Mouse (Mus musculus) kidney, embryonic 14.5 days (tissue): ENCODE measurements around the gene Spaca9. TPM values are rescaled to one million over a fixed set of nuclear protein-coding genes. Genes with fewer than 3 reads are reported as not detected.

Source experiments
- ATAC-seq: fragments of 200-750 bp; cut with Nextera tagmentation; 2 replicates; pipeline ENCODE4 v1.8.0; 2017; ENCODE audit warnings: moderate number of reproducible peaks, mild to moderate bottlenecking, moderate TSS enrichment, moderate library complexity; ENCODE audit not compliant: low FRiP score, low TSS enrichment
- H3K27ac ChIP-seq: fragments of 300-500 bp; sonication (generic); 2 replicates; pipeline ENCODE4 v1.5.1; 2014; ENCODE audit warnings: low read depth, mild to moderate bottlenecking, low read length, moderate library complexity, mixed read lengths
- H3K27me3 ChIP-seq: fragments of 300-500 bp; sonication (generic); 2 replicates; pipeline ENCODE4 v1.6.1; 2014; ENCODE audit warnings: mild to moderate bottlenecking, low read length; ENCODE audit not compliant: control insufficient read depth, insufficient read depth
- H3K36me3 ChIP-seq: fragments of 300-500 bp; sonication (generic); 2 replicates; pipeline ENCODE4 v1.6.1; 2014; ENCODE audit warnings: low read length, mixed read lengths; ENCODE audit not compliant: control insufficient read depth, insufficient read depth
- H3K4me1 ChIP-seq: fragments of 300-500 bp; sonication (generic); 2 replicates; pipeline ENCODE4 v1.6.1; 2014; ENCODE audit warnings: low read length, mixed read lengths; ENCODE audit not compliant: control insufficient read depth, insufficient read depth
- H3K4me2 ChIP-seq: fragments of 300-500 bp; sonication (generic); replicated peaks from 2 replicates; pipeline ENCODE4 v1.6.1; 2014; ENCODE audit warnings: low read depth, mild to moderate bottlenecking, low read length
- H3K4me3 ChIP-seq: fragments of 300-500 bp; sonication (generic); 2 replicates; pipeline ENCODE4 v1.5.1; 2014; ENCODE audit warnings: mild to moderate bottlenecking, low read length
- H3K9ac ChIP-seq: fragments of 300-500 bp; sonication (generic); 2 replicates; pipeline ENCODE4 v1.6.1; 2014; ENCODE audit warnings: low read depth, mild to moderate bottlenecking, low read length, moderate library complexity
- H3K9me3 ChIP-seq: fragments of 300-500 bp; sonication (generic); 2 replicates; pipeline ENCODE4 v1.6.1; 2016; ENCODE audit warnings: low read length; ENCODE audit not compliant: control insufficient read depth
- WGBS: fragments of 180-500 bp; shearing (Covaris S2); extraction: QIAGEN DNeasy Blood & Tissue Kit; methylation state at CpG from one replicate; pipeline ENCODE4 v1.1.7; 2014; 5-methylcytosine and 5-hydroxymethylcytosine counted together
- polyA plus RNA-seq: library from polyadenylated mRNA; unstranded; fragments of >200 nt; fragmentation: Nextera tagmentation; extraction: Ambion mirVana; gene quantifications from 2 replicates; pipeline ENCODE4 v1.2.1, GENCODE M21; 2014

The Spaca9 gene
- polyA plus RNA-seq, 1 experiment from 2014 or later, result 4.9 TPM

DNA sequence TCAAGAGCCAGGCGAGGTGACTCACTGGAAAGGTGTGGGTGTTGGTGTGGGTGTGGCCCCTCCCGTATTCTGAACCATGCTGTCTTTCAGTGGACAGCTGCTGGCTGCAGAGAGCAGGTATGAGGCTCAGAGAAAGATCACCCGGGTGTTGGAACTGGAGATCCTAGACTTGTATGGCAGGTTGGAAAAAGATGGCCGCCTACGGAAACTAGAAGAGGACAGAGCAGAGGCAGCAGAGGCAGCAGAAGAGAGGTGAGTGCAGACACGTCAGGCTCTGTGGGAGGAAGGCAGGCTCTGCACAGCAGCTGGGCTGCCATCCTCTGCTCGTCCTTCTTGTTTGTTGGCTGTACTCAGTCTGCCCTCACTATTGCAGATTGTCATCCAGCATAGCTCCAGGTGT, 13.6 kb downstream of the Spaca9 start:
- Histone ChIP-seq H3K27ac (no peak overlapping the region), H3K4me2 (no peak overlapping the region), H3K36me3 (peaks cover 65% of the 10 kb centered on the region), H3K4me3 (no peak overlapping the region), H3K9me3 (no peaks in the 10 kb centered on the region), H3K27me3 (no peaks in the 10 kb centered on the region), H3K9ac (no peak overlapping the region), H3K4me1 (no peaks in the 10 kb centered on the region)
- no peak for ATAC-seq
- WGBS, result 80% methylated on average over 7 of the region's 7 CpGs

DNA sequence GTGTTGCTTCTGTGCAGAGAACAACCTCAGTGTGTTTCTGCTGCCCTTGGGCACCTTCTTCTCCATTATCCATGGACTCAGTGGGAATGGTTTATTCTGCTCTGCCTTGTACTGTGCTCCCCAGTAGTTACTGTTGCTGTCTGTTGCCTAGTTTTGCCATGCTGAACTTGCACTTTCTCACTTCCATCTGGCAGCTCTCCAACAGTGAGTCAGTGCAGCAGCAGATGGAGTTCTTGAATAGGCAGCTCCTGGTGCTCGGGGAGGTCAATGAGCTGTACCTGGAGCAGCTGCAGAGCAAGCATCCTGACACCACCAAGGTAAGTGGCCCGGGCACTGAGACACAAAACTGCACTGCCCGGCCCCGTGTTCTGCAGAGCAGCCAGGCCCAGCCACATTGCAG, 17.8 kb downstream of the Spaca9 start:
- H3K9ac ChIP-seq, result no peak overlapping the region
- H3K27ac ChIP-seq, result no peak overlapping the region
- H3K4me3 ChIP-seq, result no peak overlapping the region
- H3K4me2 ChIP-seq, result no peak overlapping the region
- H3K4me1 ChIP-seq, result no peaks in the 10 kb centered on the region
- H3K9me3 ChIP-seq, result no peaks in the 10 kb centered on the region
- peaks cover 80% of the 10 kb centered on the region for H3K36me3 ChIP-seq
- WGBS, result 90% methylated on average over 4 of the region's 4 CpGs
- no peaks in the 10 kb centered on the region for H3K27me3 ChIP-seq
- no peak for ATAC-seq

DNA sequence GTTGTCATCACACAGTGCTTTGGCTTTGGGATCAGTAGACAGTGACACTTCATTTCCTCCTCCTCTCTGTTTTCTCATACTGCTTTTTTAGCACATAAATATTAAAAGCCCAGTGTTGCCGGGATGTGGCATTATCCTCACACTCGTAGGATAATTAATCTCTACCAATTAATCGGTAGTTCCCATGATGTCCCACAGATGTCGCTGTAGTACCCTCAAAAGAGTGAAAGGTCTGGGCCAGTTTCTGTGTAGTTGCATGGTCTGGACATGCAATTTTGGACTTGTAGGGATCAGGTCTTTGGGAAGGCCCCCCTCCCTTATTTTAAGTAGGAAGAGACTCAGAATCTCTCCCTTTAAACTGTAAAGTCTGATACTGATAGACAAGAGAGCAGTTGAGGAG, 18.8 kb downstream of the Spaca9 start:
- peaks cover 80% of the 10 kb centered on the region for H3K36me3 ChIP-seq
- no peak overlapping the region for H3K9ac ChIP-seq
- no peak overlapping the region for H3K4me2 ChIP-seq
- H3K4me3 ChIP-seq, result no peak overlapping the region
- no peak overlapping the region for H3K27ac ChIP-seq
- no peaks in the 10 kb centered on the region for H3K4me1 ChIP-seq
- 36% methylated on average over 4 of the region's 4 CpGs for WGBS
- no peaks in the 10 kb centered on the region for H3K27me3 ChIP-seq
- H3K9me3 ChIP-seq, result no peaks in the 10 kb centered on the region
- ATAC-seq, result no peak

DNA sequence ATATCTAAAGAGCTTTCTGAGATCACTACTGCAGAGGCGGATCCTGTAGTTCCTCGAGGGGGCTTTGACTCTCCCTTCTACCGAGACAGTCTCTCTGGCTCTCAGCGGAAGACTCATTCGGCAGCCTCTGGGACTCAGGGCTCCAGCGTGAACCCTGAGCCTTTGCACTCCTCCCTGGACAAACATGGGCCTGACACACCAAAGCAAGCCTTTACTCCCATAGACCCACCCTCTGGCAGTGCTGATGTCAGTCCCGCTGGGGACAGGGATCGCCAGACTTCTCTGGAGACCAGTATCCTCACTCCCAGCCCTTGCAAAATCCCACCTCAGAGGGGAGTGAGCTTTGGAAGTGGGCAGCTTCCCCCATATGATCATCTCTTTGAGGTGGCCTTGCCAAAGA, 23.5 kb downstream of the Spaca9 start:
- Histone ChIP-seq H3K9ac (no peak overlapping the region), H3K36me3 (peaks cover 81% of the 10 kb centered on the region), H3K9me3 (no peaks in the 10 kb centered on the region), H3K4me1 (no peaks in the 10 kb centered on the region), H3K4me2 (no peak overlapping the region), H3K4me3 (no peak overlapping the region), H3K27me3 (no peaks in the 10 kb centered on the region), H3K27ac (no peak overlapping the region)
- 97% methylated on average over 8 of the region's 8 CpGs for WGBS
- no peak for ATAC-seq

DNA sequence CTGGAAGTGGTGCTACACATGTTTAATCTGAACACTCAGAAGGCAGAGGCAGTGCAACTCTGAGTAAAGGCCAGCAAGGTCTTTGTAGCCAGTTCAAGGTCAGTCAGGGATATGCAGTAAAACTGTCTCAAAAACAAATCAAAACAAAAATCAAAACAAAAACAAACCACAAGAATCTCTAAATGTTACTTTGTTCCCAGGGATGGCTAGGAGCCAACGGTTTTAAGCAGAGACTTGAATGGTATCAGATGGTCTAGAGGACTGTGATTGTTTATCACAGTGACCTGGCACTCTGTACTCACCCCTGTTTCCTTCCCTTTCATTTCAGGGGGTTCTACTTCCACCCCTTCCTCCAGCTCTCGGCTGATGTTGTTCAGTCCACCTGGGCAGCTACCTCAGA, 28.1 kb downstream of the Spaca9 start:
- Histone ChIP-seq H3K9me3 (no peaks in the 10 kb centered on the region), H3K4me2 (no peak overlapping the region), H3K36me3 (peaks cover 79% of the 10 kb centered on the region), H3K9ac (no peak overlapping the region), H3K4me3 (no peak overlapping the region), H3K27ac (no peak overlapping the region), H3K4me1 (no peaks in the 10 kb centered on the region), H3K27me3 (no peaks in the 10 kb centered on the region)
- WGBS, result 66% methylated on average over 2 of the region's 2 CpGs
- ATAC-seq, result no peak

DNA sequence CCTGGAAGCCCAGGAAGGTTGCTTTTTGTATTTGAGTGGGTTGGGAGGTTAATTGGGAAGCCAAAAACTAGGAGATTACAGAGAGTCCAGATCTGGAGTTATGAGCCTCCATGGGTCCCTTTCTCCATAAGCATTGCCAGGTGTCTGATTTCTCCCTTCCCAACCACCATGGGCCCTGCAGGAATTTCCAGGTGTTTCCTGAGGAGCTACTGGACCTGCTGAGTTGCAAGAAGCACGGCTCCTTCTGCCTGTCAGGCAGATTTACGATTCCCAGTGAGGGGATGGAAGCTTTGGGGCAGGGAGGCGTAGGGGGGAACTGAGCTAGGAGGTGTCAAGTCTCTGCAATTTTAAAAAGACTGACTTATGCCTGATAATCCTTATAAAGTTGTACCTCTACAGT, 33.7 kb downstream of the Spaca9 start:
- ATAC-seq, result no peak

DNA sequence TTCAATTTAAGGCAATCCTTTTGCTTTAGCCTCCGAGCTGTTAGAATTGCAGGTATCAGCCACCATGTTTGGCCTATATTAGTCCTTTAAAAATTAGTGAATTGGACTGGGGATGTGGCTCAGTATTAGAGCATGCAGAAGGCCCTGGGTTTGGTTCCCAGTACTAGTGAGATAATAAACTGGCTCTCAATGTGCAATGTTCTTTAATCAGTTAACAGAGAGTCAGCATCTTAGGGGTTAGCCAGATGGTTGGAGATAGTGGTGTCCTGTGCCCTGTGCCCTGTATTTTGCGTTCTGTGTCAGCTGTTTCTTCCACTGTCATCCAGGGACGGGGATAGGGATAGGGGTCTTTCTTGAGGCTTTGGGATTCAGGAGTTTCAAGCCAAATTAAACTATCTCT, 36.6 kb downstream of the Spaca9 start:
- Histone ChIP-seq H3K9me3 (no peaks in the 10 kb centered on the region), H3K9ac (no peak overlapping the region), H3K27me3 (no peaks in the 10 kb centered on the region), H3K27ac (no peak overlapping the region), H3K36me3 (peaks cover 79% of the 10 kb centered on the region), H3K4me3 (no peak overlapping the region), H3K4me1 (no peaks in the 10 kb centered on the region), H3K4me2 (no peak overlapping the region)
- no peak for ATAC-seq
- 87% methylated on average over 3 of the region's 3 CpGs for WGBS

More for the DNA sequence above, 33.7 kb downstream of the Spaca9 start:
- Histone ChIP-seq H3K9me3 (no peaks in the 10 kb centered on the region), H3K27me3 (no peaks in the 10 kb centered on the region), H3K9ac (no peak overlapping the region), H3K36me3 (peaks cover 78% of the 10 kb centered on the region), H3K4me2 (no peak overlapping the region), H3K4me3 (no peak overlapping the region), H3K4me1 (no peaks in the 10 kb centered on the region), H3K27ac (no peak overlapping the region)
- 43% methylated on average over 3 of the region's 3 CpGs for WGBS

DNA sequence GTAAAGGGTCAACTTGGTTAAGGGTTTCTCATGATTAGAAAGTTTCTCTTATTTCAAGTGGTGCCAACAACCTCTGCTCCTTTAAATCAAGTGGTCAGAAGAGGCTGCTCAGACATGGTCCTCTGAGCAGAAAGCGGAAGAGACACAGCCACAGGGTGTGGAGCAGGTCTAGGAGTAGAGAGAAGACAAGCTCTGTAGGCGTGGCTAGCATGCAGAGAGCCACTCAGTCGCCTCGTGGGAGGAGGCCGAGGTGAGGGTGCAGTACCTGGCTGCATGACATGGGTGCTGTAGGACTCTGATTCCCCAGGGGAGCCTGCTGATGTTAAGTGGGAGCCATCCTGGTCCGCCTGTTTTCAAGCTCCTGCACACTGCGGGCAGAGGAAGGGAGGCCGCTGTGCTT, 43.3 kb downstream of the Spaca9 start:
- H3K4me3 ChIP-seq, result no peak overlapping the region
- H3K27me3 ChIP-seq, result no peaks in the 10 kb centered on the region
- ATAC-seq, result no peak
- no peaks in the 10 kb centered on the region for H3K9me3 ChIP-seq
- H3K4me2 ChIP-seq, result no peak overlapping the region
- H3K27ac ChIP-seq, result no peak overlapping the region
- no peaks in the 10 kb centered on the region for H3K4me1 ChIP-seq
- H3K9ac ChIP-seq, result no peak overlapping the region
- H3K36me3 ChIP-seq, result peaks cover 37% of the 10 kb centered on the region
- WGBS, result 80% methylated on average over 8 of the region's 8 CpGs

DNA sequence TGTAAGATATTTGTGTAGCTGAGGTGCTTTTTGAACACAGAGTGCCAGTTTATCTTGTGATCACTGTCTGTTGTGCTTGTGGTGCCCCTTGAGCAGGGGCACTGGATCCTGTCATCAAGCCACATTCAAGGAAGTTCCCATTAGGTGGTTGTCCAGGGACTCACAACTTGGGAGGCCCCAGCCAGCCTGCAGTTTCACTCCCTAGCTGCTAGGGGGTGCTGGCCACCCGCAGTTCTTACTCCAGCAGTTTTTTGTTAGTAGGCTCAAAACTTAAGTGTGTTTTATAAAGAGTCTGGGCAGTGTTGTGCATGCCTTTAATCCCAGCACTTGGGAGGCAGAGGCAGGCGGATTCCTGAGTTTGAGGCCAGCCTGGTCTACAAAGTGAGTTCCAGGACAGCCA, 45.2 kb downstream of the Spaca9 start:
- H3K27ac ChIP-seq, result no peak overlapping the region
- no peak overlapping the region for H3K9ac ChIP-seq
- H3K9me3 ChIP-seq, result no peaks in the 10 kb centered on the region
- H3K27me3 ChIP-seq, result no peaks in the 10 kb centered on the region
- no peak overlapping the region for H3K4me2 ChIP-seq
- WGBS, result 67% methylated on average over 2 of the region's 2 CpGs
- no peak for ATAC-seq
- no peaks in the 10 kb centered on the region for H3K4me1 ChIP-seq
- no peak overlapping the region for H3K4me3 ChIP-seq
- peaks cover 25% of the 10 kb centered on the region for H3K36me3 ChIP-seq

DNA sequence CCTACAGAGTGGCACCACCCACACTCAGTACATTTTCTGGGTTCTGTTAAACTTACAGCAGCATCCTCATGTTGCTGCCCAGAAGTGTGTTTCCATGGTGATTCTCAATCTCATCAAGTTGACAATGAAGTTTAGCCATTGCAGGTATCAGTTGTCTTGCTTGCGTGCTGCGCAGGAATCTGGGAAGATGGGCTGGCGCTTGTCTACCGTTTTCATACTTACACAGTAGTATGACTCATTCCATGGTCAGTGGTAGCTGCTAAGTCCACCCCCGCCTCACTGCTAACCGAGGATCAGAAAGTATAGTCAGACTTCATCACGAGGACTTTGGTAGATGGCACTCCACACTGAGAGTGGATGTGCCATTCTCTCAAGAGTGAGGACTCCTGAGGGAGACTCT, 46.2 kb downstream of the Spaca9 start:
- no peak for ATAC-seq
- no peaks in the 10 kb centered on the region for H3K27me3 ChIP-seq
- no peak overlapping the region for H3K27ac ChIP-seq
- peaks cover 17% of the 10 kb centered on the region for H3K36me3 ChIP-seq
- WGBS, result 95% methylated on average over 7 of the region's 7 CpGs
- H3K4me3 ChIP-seq, result no peak overlapping the region
- H3K4me1 ChIP-seq, result no peaks in the 10 kb centered on the region
- H3K9ac ChIP-seq, result no peak overlapping the region
- H3K4me2 ChIP-seq, result no peak overlapping the region
- H3K9me3 ChIP-seq, result no peaks in the 10 kb centered on the region
